Mouse (Mus musculus) central nervous system, embryonic 18 days (tissue): ENCODE measurements around the gene Ccdc130. TPM values are rescaled to one million over a fixed set of nuclear protein-coding genes. Genes with fewer than 3 reads are reported as not detected.

Source experiments
- polyA plus RNA-seq: library from polyadenylated mRNA; depleted of rRNA; stranded (reverse); fragments of >200 nt; gene quantifications from 2 replicates; pipeline ENCODE4 v1.2.3, GENCODE M21; 2012; rRNA removed

Ccdc130 gene
- 38.9 and 39.4 TPM in 2 replicates for polyA plus RNA-seq

GRCm38 (mm10) chr8:84269950-84270773 is at the start of gene Ccdc130:
Gene Ccdc130, minus strand, starts transcription at chr8:84270380.

GRCm38 (mm10) chr8:84256822-84257610 is 13.2 kb downstream of the Ccdc130 start, which contains the start of gene Mri1:
Gene Mri1, minus strand, starts transcription at chr8:84257326.

GRCm38 (mm10) chr8:84249257-84250170 is 20.7 kb downstream of the Ccdc130 start, which contains the start of gene D8Ertd738e:
Gene D8Ertd738e, minus strand, starts transcription at chr8:84249719.

GRCm38 (mm10) chr8:84236998-84237473 is 33.1 kb downstream of the Ccdc130 start, which contains the start of gene Zswim4:
Gene Zswim4, minus strand, starts transcription at chr8:84237055.

Other genes with a start within 250 kb of the Ccdc130 start
- 3.5 and 4.2 TPM in 2 replicates for gene Palm3, start 248.9 kb downstream of the Ccdc130 start, polyA plus RNA-seq
- gene Il27ra, start 227.8 kb downstream of the Ccdc130 start, polyA plus RNA-seq: 0.70 and 0.85 TPM in 2 replicates
- 1.6 and 1.7 TPM in 2 replicates for gene Rln3, start 225.4 kb downstream of the Ccdc130 start, polyA plus RNA-seq
- gene Gm10643, start 205.2 kb downstream of the Ccdc130 start, polyA plus RNA-seq: 2.2 and 2.7 TPM in 2 replicates
- 28.8 and 35.0 TPM in 2 replicates for gene Rfx1, start 203.5 kb downstream of the Ccdc130 start, polyA plus RNA-seq
- gene Dcaf15, start 165.6 kb downstream of the Ccdc130 start, polyA plus RNA-seq: 98.0 and 103 TPM in 2 replicates
- 0.16 and 1.3 TPM in 2 replicates for gene Podnl1, start 144.4 kb downstream of the Ccdc130 start, polyA plus RNA-seq
- gene Cc2d1a, start 122.4 kb downstream of the Ccdc130 start, polyA plus RNA-seq: 66.5 and 68.3 TPM in 2 replicates
- 2.6 and 3.1 TPM in 2 replicates for gene 4930432K21Rik, start 122.4 kb downstream of the Ccdc130 start, polyA plus RNA-seq
- gene Nanos3, start 85.2 kb downstream of the Ccdc130 start, polyA plus RNA-seq: 4.8 and 5.8 TPM in 2 replicates
- 27.8 and 31.9 TPM in 2 replicates for gene Zswim4, start 33.3 kb downstream of the Ccdc130 start, polyA plus RNA-seq
- gene D8Ertd738e, start 20.7 kb downstream of the Ccdc130 start, polyA plus RNA-seq: 195 and 200 TPM in 2 replicates
- 33.6 and 34.0 TPM in 2 replicates for gene Mri1, start 13.1 kb downstream of the Ccdc130 start, polyA plus RNA-seq
- gene Cacna1a, start 118.1 kb upstream of the Ccdc130 start, polyA plus RNA-seq: 53.3 and 59.4 TPM in 2 replicates